Mouse (Mus musculus): Measurements from ENCODE around the gene Parvb. TPM values are rescaled to one million over a fixed set of nuclear protein-coding genes. Genes with fewer than 3 reads are reported as not detected.

The Parvb gene
- polyA plus RNA-seq, 1 experiment = 8.5 TPM

DNA sequence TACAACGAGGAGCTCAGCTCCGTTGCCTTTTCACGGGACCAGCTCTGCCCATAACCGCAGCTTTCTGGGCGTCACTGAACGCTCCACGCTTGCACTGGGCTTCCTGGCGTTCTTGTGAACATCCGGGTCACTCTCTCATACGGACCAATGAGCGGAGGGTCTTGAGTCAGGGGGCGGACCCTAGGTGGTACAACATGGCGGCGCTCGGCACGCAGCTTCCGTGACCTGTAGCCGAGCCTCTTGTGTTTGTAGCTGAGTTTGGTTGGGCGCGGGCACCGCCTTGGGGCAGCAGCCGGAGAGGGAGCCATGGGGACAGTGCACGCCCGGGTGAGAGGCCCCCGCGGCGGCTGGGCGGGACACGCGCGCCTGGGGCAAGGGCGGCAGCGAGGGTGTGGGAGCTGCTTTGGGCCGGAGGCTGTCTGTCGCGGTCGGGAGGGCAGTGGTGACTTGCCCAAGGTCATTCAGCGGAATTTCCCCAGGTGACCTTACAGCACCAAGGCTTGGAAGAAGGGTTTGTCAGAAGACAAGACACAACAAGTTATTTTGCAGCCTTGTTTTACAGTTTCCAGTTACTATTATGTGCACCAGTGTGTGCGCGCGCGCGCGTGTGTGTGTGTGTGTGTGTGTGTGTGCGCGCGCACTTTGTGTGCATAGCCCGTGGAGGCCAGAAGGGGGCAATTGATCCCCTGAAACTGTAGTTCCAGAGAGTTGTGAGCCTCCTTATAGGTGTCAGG is 39.6 kb upstream of the Parvb start, which contains the start of gene Samm50:
Samm50 (plus strand) TSS at position 184 of the 734 bp plus-strand sequence.
- no peaks in the 10 kb centered on the region for H3K27me3 ChIP-seq (replicated peaks; ENCODE audit: control insufficient read depth, insufficient read depth, low read length)
- WGBS = 4% methylated on average over 48 of the region's 48 CpGs
- TF ChIP-seq POLR2A (IDR thresholded peaks at IDR 0.05; ENCODE audit: low read depth, low read length) (peak; percentile 76), CTCF (conservative IDR thresholded peaks at IDR 0.05; ENCODE audit: insufficient read depth, insufficient read length, low read depth, low read length) (0 out of 2 replicates have a peak, but pooled peaks have one; percentile 14)
- H3K36me3 ChIP-seq (ENCODE audit: control insufficient read depth, insufficient read depth, low read length) = no peaks in the 10 kb centered on the region; the same call in 1 of the 2 replicates
- DNase-seq = peak; percentile 97
- peak within 1 kb of the TSS; percentile 68 for H3K4me3 ChIP-seq (ENCODE audit: insufficient read depth, low read depth, low read length)
- H3K4me1 ChIP-seq (ENCODE audit: control insufficient read depth, insufficient read depth, low read length) = peaks cover 14% of the 10 kb centered on the region
- H3K27ac ChIP-seq (ENCODE audit: insufficient read depth, low read depth, low read length) = peak within 1 kb of the TSS; percentile 82

- Histone ChIP-seq H3K4me3 (ENCODE audit: insufficient read depth, low read depth, low read length) (no peak overlapping the region), H3K36me3 (ENCODE audit: control insufficient read depth, insufficient read depth, low read length) (peaks cover 7% of the 10 kb centered on the region), H3K27me3 (replicated peaks; ENCODE audit: control insufficient read depth, insufficient read depth, low read length) (no peaks in the 10 kb centered on the region), H3K4me1 (ENCODE audit: control insufficient read depth, insufficient read depth, low read length) (peaks cover 11% of the 10 kb centered on the region), H3K27ac (ENCODE audit: insufficient read depth, low read depth, low read length) (no peak overlapping the region)
- TF ChIP-seq CTCF (conservative IDR thresholded peaks at IDR 0.05; ENCODE audit: insufficient read depth, insufficient read length, low read depth, low read length) (no peak), POLR2A (IDR thresholded peaks at IDR 0.05; ENCODE audit: low read depth, low read length) (no peak)
- DNase-seq = peak; percentile 40
- WGBS = 53% methylated on average over 8 of the region's 8 CpGs
Measured at GRCm38 (mm10) chr15:84196486-84197165, 35.2 kb upstream of the Parvb start.

GRCm38 (mm10) chr15:84207327-84207726 is 24.5 kb upstream of the Parvb start:
- no peak for TF ChIP-seq CTCF (conservative IDR thresholded peaks at IDR 0.05; ENCODE audit: insufficient read depth, insufficient read length, low read depth, low read length)
- TF ChIP-seq POLR2A (IDR thresholded peaks at IDR 0.05; ENCODE audit: low read depth, low read length) = no peak
- Histone ChIP-seq H3K27me3 (replicated peaks; ENCODE audit: control insufficient read depth, insufficient read depth, low read length) (no peaks in the 10 kb centered on the region), H3K27ac (ENCODE audit: insufficient read depth, low read depth, low read length) (no peak overlapping the region), H3K4me3 (ENCODE audit: insufficient read depth, low read depth, low read length) (no peak overlapping the region), H3K36me3 (ENCODE audit: control insufficient read depth, insufficient read depth, low read length) (no peaks in the 10 kb centered on the region; the same call in none of the 2 replicates), H3K4me1 (ENCODE audit: control insufficient read depth, insufficient read depth, low read length) (no peaks in the 10 kb centered on the region)
- no peak for DNase-seq
- WGBS = 97% methylated on average over 4 of the region's 4 CpGs

DNA sequence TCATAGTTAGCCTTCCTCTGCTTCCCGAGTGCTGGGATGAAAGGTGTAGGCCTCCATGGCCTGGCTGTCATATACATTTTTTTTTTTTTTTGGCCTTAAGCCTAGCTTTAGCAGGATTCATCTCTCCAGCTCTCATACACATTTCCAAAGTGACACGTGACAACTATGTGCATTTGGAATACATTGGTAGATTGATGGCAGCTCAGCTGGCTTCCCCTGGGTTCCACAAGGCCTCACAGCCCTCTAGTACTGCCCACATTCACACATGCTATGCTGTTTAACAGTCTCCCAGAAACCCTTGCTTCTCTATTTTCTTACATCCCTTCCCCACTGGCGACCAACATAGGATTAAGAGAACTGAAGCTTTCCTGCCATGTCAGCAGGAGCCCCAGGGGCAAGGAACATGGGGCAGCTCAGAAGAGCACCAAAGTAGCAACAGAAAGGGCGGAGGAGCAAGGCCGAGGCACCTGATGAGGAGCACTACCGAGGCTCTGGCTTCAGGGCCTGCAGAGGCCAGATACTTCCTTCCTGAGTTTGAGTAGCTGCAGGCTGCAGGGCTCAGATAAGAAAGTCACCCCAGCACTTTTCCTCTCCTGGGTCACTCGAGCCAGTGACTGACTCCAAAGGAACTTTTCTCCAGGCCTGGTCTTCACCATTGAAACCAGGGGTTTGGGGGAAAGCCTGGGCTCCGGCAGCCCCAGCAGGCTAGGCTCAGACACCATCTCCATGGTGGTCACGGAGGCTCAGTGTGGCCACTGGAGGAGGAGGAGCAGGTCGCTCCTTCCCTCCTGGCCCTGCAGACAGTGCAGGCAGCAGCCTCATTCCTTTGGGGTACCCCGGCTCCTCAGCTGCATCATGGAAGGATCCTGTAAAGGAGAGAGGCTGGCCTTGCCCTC is 22.1 kb upstream of the Parvb start:
- TF ChIP-seq CTCF (conservative IDR thresholded peaks at IDR 0.05; ENCODE audit: insufficient read depth, insufficient read length, low read depth, low read length) (no peak), POLR2A (IDR thresholded peaks at IDR 0.05; ENCODE audit: low read depth, low read length) (no peak)
- peak; percentile 37 for DNase-seq
- 0 out of 2 replicates have a peak, but pooled peaks cover 3% of the 10 kb centered on the region for H3K4me1 ChIP-seq (ENCODE audit: control insufficient read depth, insufficient read depth, low read length)
- H3K4me3 ChIP-seq (ENCODE audit: insufficient read depth, low read depth, low read length) = no peak overlapping the region
- 72% methylated on average over 11 of the region's 11 CpGs for WGBS
- no peaks in the 10 kb centered on the region for H3K27me3 ChIP-seq (replicated peaks; ENCODE audit: control insufficient read depth, insufficient read depth, low read length)
- H3K27ac ChIP-seq (ENCODE audit: insufficient read depth, low read depth, low read length) = no peak overlapping the region
- H3K36me3 ChIP-seq (ENCODE audit: control insufficient read depth, insufficient read depth, low read length) = no peaks in the 10 kb centered on the region; the same call in 1 of the 2 replicates

GRCm38 (mm10) chr15:84210461-84210860 is 21.4 kb upstream of the Parvb start:
- Histone ChIP-seq H3K36me3 (ENCODE audit: control insufficient read depth, insufficient read depth, low read length) (no peaks in the 10 kb centered on the region; the same call in 1 of the 2 replicates), H3K4me1 (ENCODE audit: control insufficient read depth, insufficient read depth, low read length) (peaks cover 3% of the 10 kb centered on the region; the same call in 1 of the 2 replicates), H3K27me3 (replicated peaks; ENCODE audit: control insufficient read depth, insufficient read depth, low read length) (no peaks in the 10 kb centered on the region), H3K27ac (ENCODE audit: insufficient read depth, low read depth, low read length) (no peak overlapping the region), H3K4me3 (ENCODE audit: insufficient read depth, low read depth, low read length) (no peak overlapping the region)
- no peak for TF ChIP-seq POLR2A (IDR thresholded peaks at IDR 0.05; ENCODE audit: low read depth, low read length)
- no peak for TF ChIP-seq CTCF (conservative IDR thresholded peaks at IDR 0.05; ENCODE audit: insufficient read depth, insufficient read length, low read depth, low read length)
- 92% methylated on average over 13 of the region's 13 CpGs for WGBS
- DNase-seq = no peak

DNA sequence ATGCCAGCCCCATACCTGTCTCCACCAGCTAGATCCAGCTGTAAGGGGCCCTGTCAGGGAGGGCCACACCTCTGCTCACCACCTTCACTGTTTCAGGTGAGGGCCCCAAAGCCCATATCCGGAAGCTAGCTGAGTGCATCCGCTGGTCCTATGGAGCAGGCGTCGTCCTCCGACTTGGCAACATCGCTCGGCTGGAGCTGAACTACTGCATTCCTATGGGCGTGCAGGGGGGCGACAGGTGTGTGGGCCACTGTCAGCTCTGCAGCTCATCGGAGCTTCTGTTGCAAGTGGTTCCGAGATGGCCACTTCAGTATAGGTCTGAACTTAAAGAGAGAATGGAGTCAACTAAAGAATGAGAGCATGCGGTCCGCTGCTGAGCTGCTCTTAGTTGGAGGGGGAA is 20.9 kb upstream of the Parvb start:
- H3K4me3 ChIP-seq (ENCODE audit: insufficient read depth, low read depth, low read length) = no peak overlapping the region
- no peak for TF ChIP-seq POLR2A (IDR thresholded peaks at IDR 0.05; ENCODE audit: low read depth, low read length)
- TF ChIP-seq CTCF (conservative IDR thresholded peaks at IDR 0.05; ENCODE audit: insufficient read depth, insufficient read length, low read depth, low read length) = no peak
- H3K27me3 ChIP-seq (replicated peaks; ENCODE audit: control insufficient read depth, insufficient read depth, low read length) = no peaks in the 10 kb centered on the region
- DNase-seq = no peak
- H3K4me1 ChIP-seq (ENCODE audit: control insufficient read depth, insufficient read depth, low read length) = peaks cover 3% of the 10 kb centered on the region; the same call in 1 of the 2 replicates
- H3K36me3 ChIP-seq (ENCODE audit: control insufficient read depth, insufficient read depth, low read length) = no peaks in the 10 kb centered on the region; the same call in 1 of the 2 replicates
- 89% methylated on average over 13 of the region's 13 CpGs for WGBS
- no peak overlapping the region for H3K27ac ChIP-seq (ENCODE audit: insufficient read depth, low read depth, low read length)

Data from kidney, adult 2 months (tissue).